Mouse (Mus musculus) layer of hippocampus, postnatal 25 days (tissue): ENCODE measurements at regions not wholly inside any gene's neighbourhood (a gene's known extent, or its start where the extent isn't known, plus 50 kb on each side); places are given as distances from the start of the nearest gene placed in this dataset.
A peak's percentile ranks its signal among the peaks of the same experiment; 100 is the strongest.
"Not testable (repeated sequence)": the region's sequence is repeated elsewhere in the genome, so short reads cannot be mapped to it uniquely, and the experiment has no call there.

Experiments
- DNase-seq, 2 experiments: peaks; one replicate each; pipeline ENCODE4 v3.0.0; 2022; ENCODE audit warnings: mixed read lengths in 2 of 2, low spot score in 1 of 2; ENCODE audit errors: extremely low spot score in 1 of 2

- no peak for DNase-seq
Measured at GRCm38 (mm10) chr14:66493691-66494121, 484.7 kb upstream of the Gulo start.

- not testable (repeated sequence) for DNase-seq
Measured at GRCm38 (mm10) chr14:66484751-66485150, 475.7 kb upstream of the Gulo start.

- DNase-seq: no peak
Measured at GRCm38 (mm10) chr14:66479181-66479580, 470.2 kb upstream of the Gulo start.

- no peak for DNase-seq
Measured at GRCm38 (mm10) chr14:66478562-66478961, 469.6 kb upstream of the Gulo start.

- no peak for DNase-seq
Measured at GRCm38 (mm10) chr14:66475026-66475425, 466.0 kb upstream of the Gulo start.

GRCm38 (mm10) chr14:66473251-66473550, 464.2 kb upstream of the Gulo start:
- DNase-seq: no peak

- DNase-seq: no peak
Measured at GRCm38 (mm10) chr14:66472537-66473250, 463.7 kb upstream of the Gulo start.

GRCm38 (mm10) chr14:66462081-66462480, 453.1 kb upstream of the Gulo start:
- no peak for DNase-seq

GRCm38 (mm10) chr14:66460795-66461194, 451.8 kb upstream of the Gulo start:
- no peak for DNase-seq

GRCm38 (mm10) chr14:66458696-66459095, 449.7 kb upstream of the Gulo start:
- DNase-seq: no peak

- DNase-seq: no peak
Measured at GRCm38 (mm10) chr14:66457300-66457699, 448.3 kb upstream of the Gulo start.

GRCm38 (mm10) chr14:66452828-66453227, 443.8 kb upstream of the Gulo start:
- DNase-seq: no peak

GRCm38 (mm10) chr14:66450351-66450750, 441.3 kb upstream of the Gulo start:
- DNase-seq: no peak

- no peak for DNase-seq
Measured at GRCm38 (mm10) chr14:66442576-66442975, 433.6 kb upstream of the Gulo start.

- peak in 1 of 2 experiments; percentile 10 for DNase-seq
Measured at GRCm38 (mm10) chr14:66441825-66442224, 432.8 kb upstream of the Gulo start.

GRCm38 (mm10) chr14:66438572-66438971, 429.6 kb upstream of the Gulo start:
- no peak for DNase-seq

- DNase-seq: no peak
Measured at GRCm38 (mm10) chr14:66438001-66438400, 429.0 kb upstream of the Gulo start.

GRCm38 (mm10) chr14:66431630-66432029, 422.6 kb upstream of the Gulo start:
- DNase-seq: no peak

- peak in 1 of 2 experiments; percentile 23 for DNase-seq
Measured at GRCm38 (mm10) chr14:66424141-66424540, 415.1 kb upstream of the Gulo start.
